Mouse (Mus musculus): ENCODE measurements around the gene Muc13.

Muc13 gene

DNA sequence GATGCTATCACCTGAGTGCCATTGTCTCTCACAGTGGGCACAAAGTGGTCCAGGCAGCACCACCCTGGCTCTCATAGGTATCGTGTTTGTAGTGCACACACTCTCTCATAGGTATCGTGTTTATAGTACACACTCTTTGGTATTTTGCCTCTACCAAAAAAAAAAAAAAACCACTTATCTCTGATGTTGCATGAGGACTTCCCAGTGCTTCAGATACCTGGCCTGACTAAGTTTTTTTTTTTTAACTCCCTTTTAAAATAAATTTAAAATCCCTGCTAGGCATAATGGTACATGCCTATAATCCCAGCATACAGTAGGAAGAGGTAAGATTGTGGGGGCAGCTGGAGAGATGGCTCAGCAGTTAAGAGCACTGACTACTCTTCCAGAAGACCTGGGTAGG lies 28.4 kb upstream of the Muc13 start:
- ChIA-PET POLR2A (interaction anchor here in 2 of 4 experiments (0.7 to 1.2 kb wide), 2 partner anchors 9 to 10 kb away, joined by 3 read pairs; no protein-coding TSS in a partner anchor), CTCF (interaction anchor here in 2 of 4 experiments (0.5 to 0.7 kb wide), 4 partner anchors 44 to 1165 kb away, joined by 3 to 7 read pairs (median 4); no protein-coding TSS in a partner anchor)

GRCm38 (mm10) chr16:33766309-33766708 lies 27.5 kb upstream of the Muc13 start:
- CTCF ChIA-PET: interaction anchor here in 3 of 4 experiments (0.5 to 0.7 kb wide), 7 partner anchors 38 to 1164 kb away, joined by 3 to 7 read pairs (median 3); no protein-coding TSS in a partner anchor
- POLR2A ChIA-PET: interaction anchor here in 1 of 4 experiments (0.6 to 0.7 kb wide), 2 partner anchors 10 to 1939 kb away, joined by 3 read pairs; no protein-coding TSS in a partner anchor

DNA sequence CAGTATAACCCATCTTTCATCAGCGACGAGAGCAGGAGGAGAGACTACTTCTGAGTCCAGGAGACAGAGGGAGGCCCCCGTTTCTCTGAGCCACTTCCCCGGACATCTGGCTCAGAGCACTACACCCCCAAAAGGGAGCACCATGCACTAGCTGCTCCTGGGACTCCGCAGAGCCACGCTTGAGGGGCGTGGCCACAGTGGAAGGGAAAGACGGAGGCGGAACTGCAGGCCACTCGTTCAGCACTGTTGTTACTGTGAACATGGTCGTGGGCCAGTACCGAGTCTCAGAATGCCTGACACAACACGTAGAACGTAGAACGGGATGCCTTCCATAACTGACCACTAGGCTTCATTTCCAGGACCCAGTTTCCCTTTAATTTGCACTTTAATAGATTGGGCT lies 27.1 kb upstream of the Muc13 start:
- ChIA-PET CTCF (interaction anchor here in 1 of 4 experiments (0.5 kb wide), 1 partner anchor 38 kb away, joined by 3 read pairs; no protein-coding TSS in a partner anchor), POLR2A (interaction anchor here in 1 of 4 experiments (0.6 kb wide), 1 partner anchor 1940 kb away, joined by 3 read pairs; no protein-coding TSS in a partner anchor)

DNA sequence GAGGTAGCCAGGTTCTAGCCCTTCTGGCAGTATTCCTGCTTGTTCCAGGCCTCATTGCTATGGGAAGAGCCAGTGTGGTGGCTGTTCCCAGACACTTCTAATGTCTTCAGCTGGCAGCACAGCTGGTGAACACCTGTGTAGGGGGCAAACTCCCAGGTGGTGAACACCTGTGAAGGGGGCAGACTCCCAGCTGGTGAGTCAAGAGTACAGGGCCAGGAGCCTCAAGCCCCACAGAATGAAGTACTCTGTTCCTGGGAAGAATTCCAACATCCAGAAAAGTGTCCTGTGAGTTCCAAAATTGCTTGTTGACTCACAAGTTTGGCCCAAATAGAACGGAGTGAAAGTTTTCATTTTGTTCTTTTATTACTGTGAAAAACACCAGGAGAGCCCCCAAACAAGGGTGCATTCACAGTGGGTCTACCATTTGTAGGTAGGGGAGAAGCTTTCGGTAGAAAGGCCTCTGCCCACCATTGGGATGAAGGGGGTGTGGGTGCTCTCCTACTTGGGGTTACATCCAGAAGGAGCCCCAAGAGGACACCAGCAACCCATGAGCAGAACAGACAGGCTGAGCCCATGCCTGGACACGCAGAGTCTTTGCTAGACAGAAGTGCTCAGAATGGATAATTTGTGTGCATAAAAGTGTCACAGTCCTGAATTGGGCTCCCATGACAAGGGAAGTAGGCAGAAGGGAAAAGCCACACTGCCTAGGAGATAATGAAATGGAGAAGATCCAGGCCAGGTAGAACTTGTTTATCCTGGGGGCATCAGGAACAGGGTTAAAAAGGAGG lies 25.2 kb upstream of the Muc13 start:
- CTCF ChIA-PET: no interaction called here

GRCm38 (mm10) chr16:33769848-33770247 lies 24.0 kb upstream of the Muc13 start:
- ChIA-PET POLR2A (no interaction called here), CTCF (no interaction called here)

More for the DNA sequence above, 25.2 kb upstream of the Muc13 start:
- POLR2A ChIA-PET: no interaction called here

GRCm38 (mm10) chr16:33770778-33771454 lies 22.9 kb upstream of the Muc13 start:
- ChIA-PET POLR2A (no interaction called here), CTCF (no interaction called here)

DNA sequence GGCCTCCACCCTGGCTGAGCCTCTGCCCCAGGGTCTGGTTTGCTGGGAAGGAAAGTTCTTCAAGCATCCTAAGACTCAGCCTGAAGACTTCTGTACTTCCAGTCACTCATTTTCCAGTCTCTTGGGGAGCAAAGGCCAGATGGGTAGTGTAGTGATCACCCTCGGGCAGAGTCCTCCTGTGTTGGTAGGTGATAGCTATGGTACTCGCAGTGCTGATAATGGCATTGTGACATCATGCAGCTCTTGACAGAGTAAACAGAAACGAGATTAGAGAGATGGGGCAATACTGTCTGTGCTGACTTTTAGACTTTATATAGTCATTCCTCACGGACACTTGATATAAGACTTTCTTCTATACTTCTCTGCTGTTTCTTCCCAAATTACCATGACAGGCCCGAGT lies 21.0 kb upstream of the Muc13 start:
- CTCF ChIA-PET: interaction anchor here in 1 of 4 experiments (0.6 kb wide), 1 partner anchor 28 kb away, joined by 3 read pairs; no protein-coding TSS in a partner anchor
- POLR2A ChIA-PET: interaction anchor here in 1 of 4 experiments (0.6 to 1.4 kb wide), 4 partner anchors 9 to 711 kb away, joined by 3 read pairs; partner anchors contain the start of gene Lmln

DNA sequence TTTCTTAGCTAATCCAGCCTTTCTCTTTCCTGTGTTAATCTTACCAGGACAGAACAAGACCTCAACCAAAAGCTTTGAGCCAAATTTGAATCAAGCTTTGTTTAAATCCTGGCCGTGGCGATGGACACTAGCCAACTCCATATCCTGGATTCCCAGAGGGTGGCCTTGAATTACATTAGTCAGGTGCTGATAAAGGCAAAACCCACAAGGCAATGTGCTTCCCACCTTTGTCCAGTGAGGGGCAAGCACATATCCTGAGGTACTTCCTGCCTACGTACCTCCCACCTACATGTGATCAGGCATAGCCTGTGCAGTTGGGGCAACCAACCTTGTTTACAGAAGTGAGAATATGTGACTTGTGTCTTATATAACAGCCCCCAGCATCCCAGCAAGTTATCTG lies 18.9 kb upstream of the Muc13 start:
- CTCF ChIA-PET: interaction anchor here in 1 of 4 experiments (0.6 to 1.1 kb wide), 2 partner anchors 35 to 215 kb away, joined by 3 read pairs; no protein-coding TSS in a partner anchor
- POLR2A ChIA-PET: interaction anchor here in 1 of 4 experiments (0.7 kb wide), 1 partner anchor 82 kb away, joined by 3 read pairs; no protein-coding TSS in a partner anchor

DNA sequence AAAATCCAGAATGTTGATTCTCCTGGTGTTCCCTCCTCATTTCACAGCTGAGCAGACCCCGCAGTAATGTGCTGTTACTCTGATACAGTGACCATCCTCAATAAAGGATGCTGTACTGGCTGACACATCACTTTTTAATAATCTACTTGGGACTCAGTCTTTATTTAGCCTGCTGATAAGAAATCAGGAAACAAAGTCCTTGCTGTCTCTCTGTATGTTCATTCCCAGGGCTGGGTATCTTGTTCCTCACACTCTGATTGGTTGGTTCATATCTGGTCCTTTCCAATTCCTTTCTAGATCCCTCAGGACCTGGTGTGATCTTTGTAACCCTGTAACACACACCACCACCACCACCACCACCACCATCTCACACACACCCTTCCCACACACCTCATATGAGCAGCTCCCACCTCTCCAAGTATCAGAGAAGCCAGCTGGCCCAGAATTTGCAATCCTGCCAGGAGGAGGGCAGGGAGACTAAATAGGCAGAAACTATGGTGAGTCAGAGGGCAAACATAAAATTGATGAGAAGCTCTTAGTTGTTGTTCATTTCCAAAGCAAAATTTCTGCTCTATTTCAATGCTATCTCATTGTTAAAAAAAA lies 18.0 kb upstream of the Muc13 start:
- CTCF ChIA-PET: no interaction called here
- POLR2A ChIA-PET: no interaction called here

GRCm38 (mm10) chr16:33776766-33777529 lies 16.9 kb upstream of the Muc13 start:
- CTCF ChIA-PET: interaction anchor here in 1 of 4 experiments (0.5 kb wide), 1 partner anchor 44 kb away, joined by 4 read pairs; no protein-coding TSS in a partner anchor
- POLR2A ChIA-PET: no interaction called here

GRCm38 (mm10) chr16:33777607-33778006 lies 16.2 kb upstream of the Muc13 start:
- CTCF ChIA-PET: interaction anchor here in 3 of 4 experiments (0.5 to 0.7 kb wide), 3 partner anchors 43 to 117 kb away, joined by 4 read pairs; no protein-coding TSS in a partner anchor
- POLR2A ChIA-PET: no interaction called here

DNA sequence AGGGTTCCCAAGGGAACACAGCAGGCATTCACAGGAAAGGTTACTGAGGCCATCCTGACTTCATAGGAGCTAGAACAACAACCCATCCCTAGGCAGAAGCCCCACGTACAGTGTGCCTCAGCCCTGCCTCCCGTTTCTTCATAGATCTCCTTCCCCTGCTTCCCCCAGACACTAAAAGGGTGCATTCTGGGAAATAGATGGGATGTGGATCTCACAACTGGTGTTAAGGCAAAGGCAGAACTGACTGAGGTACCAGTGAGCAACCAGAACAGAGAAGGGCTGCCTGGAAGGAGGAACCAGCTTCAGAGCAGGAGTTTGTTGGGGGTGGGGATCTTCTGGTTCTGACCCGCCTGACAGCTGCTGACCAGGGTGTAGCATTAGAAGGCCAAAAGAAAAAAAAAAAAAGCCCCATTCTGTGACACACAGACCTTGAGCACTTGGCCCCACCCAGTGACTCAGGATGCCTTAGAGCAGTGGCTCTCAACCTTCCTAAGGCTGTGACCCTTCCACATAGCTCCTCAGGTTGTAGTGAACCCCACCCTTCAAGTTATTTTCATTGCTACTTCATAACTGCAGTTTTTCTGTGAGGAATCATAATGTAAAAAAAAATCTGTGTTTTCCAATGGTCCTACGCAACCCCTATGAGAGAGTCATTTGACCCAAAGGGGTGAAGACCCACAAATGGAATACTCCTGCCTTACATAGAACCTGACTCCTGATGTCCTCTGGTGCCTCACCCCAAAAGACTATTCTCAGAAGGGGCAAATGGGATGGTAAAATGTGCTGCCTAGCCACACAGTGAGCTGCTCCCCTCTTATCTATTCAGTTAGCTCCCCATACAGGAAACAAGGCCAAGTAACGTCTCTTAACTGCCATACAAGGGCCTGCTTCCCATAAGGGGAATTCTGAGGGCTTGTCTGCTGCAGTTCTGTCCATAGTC lies 11.8 kb upstream of the Muc13 start:
- CTCF ChIA-PET: interaction anchor here in 2 of 4 experiments (0.6 to 1.8 kb wide), 5 partner anchors 38 to 455 kb away, joined by 3 to 6 read pairs (median 6); no protein-coding TSS in a partner anchor
- POLR2A ChIA-PET: interaction anchor here in 2 of 4 experiments (0.6 to 1.8 kb wide), 6 partner anchors 9 to 209 kb away, joined by 3 to 6 read pairs (median 4); no protein-coding TSS in a partner anchor

- CTCF ChIA-PET: interaction anchor here in 1 of 4 experiments (0.6 to 1.0 kb wide), 2 partner anchors 38 to 223 kb away, joined by 3 to 6 read pairs; no protein-coding TSS in a partner anchor
- POLR2A ChIA-PET: interaction anchor here in 1 of 4 experiments (1.6 to 1.8 kb wide), 2 partner anchors 9 to 193 kb away, joined by 3 to 4 read pairs; no protein-coding TSS in a partner anchor
Measured at GRCm38 (mm10) chr16:33782729-33783091, 11.1 kb upstream of the Muc13 start.

- ChIA-PET CTCF (no interaction called here), POLR2A (interaction anchor here in 2 of 4 experiments (0.7 to 1.0 kb wide), 2 partner anchors 11 to 132 kb away, joined by 3 read pairs; no protein-coding TSS in a partner anchor)
Measured at GRCm38 (mm10) chr16:33784547-33784946, 9.3 kb upstream of the Muc13 start.

DNA sequence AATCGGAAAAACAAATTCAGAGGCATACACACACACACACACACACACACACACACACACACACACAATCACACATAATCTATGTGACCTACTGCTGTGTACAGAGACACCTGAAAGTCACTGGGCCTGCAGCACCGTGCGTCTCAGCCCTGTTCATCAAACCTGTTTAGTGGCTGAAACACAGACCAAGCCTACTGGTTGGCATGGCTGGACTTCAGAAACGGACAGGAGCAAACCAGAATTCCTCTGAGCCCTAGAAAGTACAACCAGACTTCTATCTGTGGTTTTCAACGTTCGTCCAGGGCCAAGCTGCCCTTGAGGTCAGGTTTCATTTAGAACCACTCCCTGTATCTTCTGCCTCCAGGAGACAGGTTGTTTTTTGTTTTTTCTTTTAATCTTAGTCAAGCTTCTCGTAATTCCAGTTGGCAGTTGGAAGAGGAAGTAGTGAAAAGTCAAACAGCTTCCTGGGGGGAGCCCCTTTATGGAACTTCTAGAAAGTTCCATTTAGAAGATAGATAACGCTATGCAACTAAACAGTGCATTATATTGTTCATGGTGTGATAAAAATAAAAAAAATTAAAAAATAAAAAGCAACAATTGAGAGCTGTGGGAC lies 8.6 kb upstream of the Muc13 start:
- POLR2A ChIA-PET: interaction anchor here in 2 of 4 experiments (0.6 to 1.1 kb wide), 5 partner anchors 11 to 382 kb away, joined by 3 to 5 read pairs (median 3); no protein-coding TSS in a partner anchor
- CTCF ChIA-PET: interaction anchor here in 1 of 4 experiments (1.0 to 1.1 kb wide), 2 partner anchors 12 to 71 kb away, joined by 3 read pairs; no protein-coding TSS in a partner anchor

GRCm38 (mm10) chr16:33786657-33787390 lies 7.0 kb upstream of the Muc13 start:
- ChIA-PET POLR2A (interaction anchor here in 1 of 4 experiments (0.9 to 1.0 kb wide), 2 partner anchors 33 to 77 kb away, joined by 3 to 4 read pairs; no protein-coding TSS in a partner anchor), CTCF (interaction anchor here in 1 of 4 experiments (0.6 kb wide), 1 partner anchor 460 kb away, joined by 3 read pairs; no protein-coding TSS in a partner anchor)
